Mouse (Mus musculus): ENCODE measurements around the gene Man2a2. TPM values are rescaled to one million over a fixed set of nuclear protein-coding genes. Genes with fewer than 3 reads are reported as not detected.
A peak's percentile ranks its signal among the peaks of the same experiment; 100 is the strongest.
"Not testable (repeated sequence)": the region's sequence is repeated elsewhere in the genome, so short reads cannot be mapped to it uniquely, and the experiment has no call there.

Gene Man2a2
- polyA plus RNA-seq, 1 experiment = 112 TPM

- peaks cover 11% of the 10 kb centered on the region for H3K4me1 ChIP-seq (ENCODE audit: control insufficient read depth, insufficient read depth, low read length)
- TF ChIP-seq CTCF (IDR thresholded peaks at IDR 0.05; ENCODE audit: extremely low read depth, insufficient read depth, low read length) = no peak
- TF ChIP-seq POLR2A (IDR thresholded peaks at IDR 0.05; ENCODE audit: extremely low read depth, insufficient read depth, low read length) = no peak
- peak overlapping the region; percentile 56 for H3K4me3 ChIP-seq (ENCODE audit: insufficient read depth, low read length)
- H3K27ac ChIP-seq (ENCODE audit: insufficient read depth, low read length) = peak overlapping the region; percentile 95; the same call in 1 of the 2 replicates
These were observed 30.1 kb upstream of the Man2a2 start for GRCm38 (mm10) chr7:80401041-80401859.

GRCm38 (mm10) chr7:80400571-80400970 is 29.4 kb upstream of the Man2a2 start:
- Histone ChIP-seq H3K4me3 (ENCODE audit: insufficient read depth, low read length) (peak overlapping the region; percentile 56; the same call in 1 of the 2 replicates), H3K27ac (ENCODE audit: insufficient read depth, low read length) (no peak overlapping the region), H3K4me1 (ENCODE audit: control insufficient read depth, insufficient read depth, low read length) (peaks cover 11% of the 10 kb centered on the region)
- TF ChIP-seq POLR2A (IDR thresholded peaks at IDR 0.05; ENCODE audit: extremely low read depth, insufficient read depth, low read length) (no peak), CTCF (IDR thresholded peaks at IDR 0.05; ENCODE audit: extremely low read depth, insufficient read depth, low read length) (no peak)

GRCm38 (mm10) chr7:80400099-80400498 is 28.9 kb upstream of the Man2a2 start:
- H3K27ac ChIP-seq (ENCODE audit: insufficient read depth, low read length) = no peak overlapping the region

GRCm38 (mm10) chr7:80398654-80399444 is 27.7 kb upstream of the Man2a2 start:
- H3K4me3 ChIP-seq (ENCODE audit: insufficient read depth, low read length) = no peak overlapping the region
- no peak overlapping the region for H3K27ac ChIP-seq (ENCODE audit: insufficient read depth, low read length)
- peaks cover 11% of the 10 kb centered on the region for H3K4me1 ChIP-seq (ENCODE audit: control insufficient read depth, insufficient read depth, low read length)
- no peak for TF ChIP-seq CTCF (IDR thresholded peaks at IDR 0.05; ENCODE audit: extremely low read depth, insufficient read depth, low read length)
- TF ChIP-seq POLR2A (IDR thresholded peaks at IDR 0.05; ENCODE audit: extremely low read depth, insufficient read depth, low read length) = no peak

More at GRCm38 (mm10) chr7:80400099-80400498, 28.9 kb upstream of the Man2a2 start:
- Histone ChIP-seq H3K4me1 (ENCODE audit: control insufficient read depth, insufficient read depth, low read length) (peaks cover 11% of the 10 kb centered on the region), H3K4me3 (ENCODE audit: insufficient read depth, low read length) (no peak overlapping the region; the same call in 1 of the 2 replicates)
- no peak for TF ChIP-seq CTCF (IDR thresholded peaks at IDR 0.05; ENCODE audit: extremely low read depth, insufficient read depth, low read length)
- TF ChIP-seq POLR2A (IDR thresholded peaks at IDR 0.05; ENCODE audit: extremely low read depth, insufficient read depth, low read length) = no peak

GRCm38 (mm10) chr7:80397986-80398385 is 26.8 kb upstream of the Man2a2 start:
- H3K4me1 ChIP-seq (ENCODE audit: control insufficient read depth, insufficient read depth, low read length) = peaks cover 11% of the 10 kb centered on the region
- H3K27ac ChIP-seq (ENCODE audit: insufficient read depth, low read length) = no peak overlapping the region
- H3K4me3 ChIP-seq (ENCODE audit: insufficient read depth, low read length) = no peak overlapping the region
- TF ChIP-seq CTCF (IDR thresholded peaks at IDR 0.05; ENCODE audit: extremely low read depth, insufficient read depth, low read length) = no peak
- TF ChIP-seq POLR2A (IDR thresholded peaks at IDR 0.05; ENCODE audit: extremely low read depth, insufficient read depth, low read length) = no peak

GRCm38 (mm10) chr7:80396427-80396826 is 25.3 kb upstream of the Man2a2 start:
- not testable (repeated sequence) for H3K4me3 ChIP-seq (ENCODE audit: insufficient read depth, low read length); H3K27ac ChIP-seq (ENCODE audit: insufficient read depth, low read length)
- peaks cover 11% of the 10 kb centered on the region for H3K4me1 ChIP-seq (ENCODE audit: control insufficient read depth, insufficient read depth, low read length)

GRCm38 (mm10) chr7:80394600-80394999 is 23.4 kb upstream of the Man2a2 start:
- peaks cover 7% of the 10 kb centered on the region for H3K4me1 ChIP-seq (ENCODE audit: control insufficient read depth, insufficient read depth, low read length)
- H3K27ac ChIP-seq (ENCODE audit: insufficient read depth, low read length) = no peak overlapping the region
- TF ChIP-seq POLR2A (IDR thresholded peaks at IDR 0.05; ENCODE audit: extremely low read depth, insufficient read depth, low read length) = no peak
- TF ChIP-seq CTCF (IDR thresholded peaks at IDR 0.05; ENCODE audit: extremely low read depth, insufficient read depth, low read length) = no peak
- no peak overlapping the region for H3K4me3 ChIP-seq (ENCODE audit: insufficient read depth, low read length)

- Histone ChIP-seq H3K4me1 (ENCODE audit: control insufficient read depth, insufficient read depth, low read length) (no peaks in the 10 kb centered on the region), H3K4me3 (ENCODE audit: insufficient read depth, low read length) (no peak overlapping the region), H3K27ac (ENCODE audit: insufficient read depth, low read length) (no peak overlapping the region)
- TF ChIP-seq POLR2A (IDR thresholded peaks at IDR 0.05; ENCODE audit: extremely low read depth, insufficient read depth, low read length) = no peak
- no peak for TF ChIP-seq CTCF (IDR thresholded peaks at IDR 0.05; ENCODE audit: extremely low read depth, insufficient read depth, low read length)
These were observed 20.9 kb upstream of the Man2a2 start for GRCm38 (mm10) chr7:80392119-80392518.

- peak within 1 kb of the TSS; percentile 78; the same call in 1 of the 2 replicates for H3K27ac ChIP-seq (ENCODE audit: insufficient read depth, low read length)
- H3K4me3 ChIP-seq (ENCODE audit: insufficient read depth, low read length) = peak within 1 kb of the TSS; percentile 27
- TF ChIP-seq POLR2A (IDR thresholded peaks at IDR 0.05; ENCODE audit: extremely low read depth, insufficient read depth, low read length) (no peak), CTCF (IDR thresholded peaks at IDR 0.05; ENCODE audit: extremely low read depth, insufficient read depth, low read length) (no peak)
- no peaks in the 10 kb centered on the region for H3K4me1 ChIP-seq (ENCODE audit: control insufficient read depth, insufficient read depth, low read length)
These were observed 16.7 kb upstream of the Man2a2 start, which contains the start of gene Fes for GRCm38 (mm10) chr7:80387633-80388543. Gene Fes (minus strand): TSS chr7:80387946.

Measured in cortical plate, adult 2 months (tissue).